Mouse (Mus musculus) midbrain, embryonic 13.5 days (tissue): Measurements from ENCODE around the gene Hmcn2. TPM values are rescaled to one million over a fixed set of nuclear protein-coding genes. Genes with fewer than 3 reads are reported as not detected.

ENCODE experiments used
- ATAC-seq: fragments of 200-750 bp; cut with Nextera tagmentation; 2 replicates; pipeline ENCODE4 v1.8.0; 2017; ENCODE audit warnings: mild to moderate bottlenecking, moderate TSS enrichment, moderate library complexity
- H3K27ac ChIP-seq: fragments of 300-500 bp; sonication (generic); 2 replicates; pipeline ENCODE4 v1.5.1; 2015; ENCODE audit warnings: inconsistent platforms, mild to moderate bottlenecking, moderate library complexity
- H3K27me3 ChIP-seq: fragments of 300-500 bp; sonication (generic); 2 replicates; pipeline ENCODE4 v1.6.1; 2015; ENCODE audit warnings: mild to moderate bottlenecking, inconsistent platforms
- H3K36me3 ChIP-seq: fragments of 300-500 bp; sonication (generic); 2 replicates; pipeline ENCODE4 v1.6.1; 2015; ENCODE audit warnings: mild to moderate bottlenecking, inconsistent platforms
- H3K4me1 ChIP-seq: fragments of 300-500 bp; sonication (generic); replicated peaks from 2 replicates; pipeline ENCODE4 v1.6.1; 2015; ENCODE audit warnings: inconsistent platforms
- H3K4me2 ChIP-seq: fragments of 300-500 bp; sonication (generic); replicated peaks from 2 replicates; pipeline ENCODE4 v1.6.1; 2015; ENCODE audit warnings: moderate library complexity, mild to moderate bottlenecking, inconsistent platforms
- H3K4me3 ChIP-seq: fragments of 300-500 bp; sonication (generic); replicated peaks from 2 replicates; pipeline ENCODE4 v1.5.1; 2015; ENCODE audit warnings: mild to moderate bottlenecking, inconsistent platforms
- H3K9ac ChIP-seq: fragments of 300-500 bp; sonication (generic); replicated peaks from 2 replicates; pipeline ENCODE4 v1.6.1; 2015; ENCODE audit warnings: mild to moderate bottlenecking, inconsistent platforms
- H3K9me3 ChIP-seq: fragments of 300-500 bp; sonication (generic); 2 replicates; pipeline ENCODE4 v1.6.1; 2016; ENCODE audit warnings: mild to moderate bottlenecking, inconsistent platforms
- WGBS: fragments of 180-500 bp; shearing (Covaris S2); methylation state at CpG from one replicate; pipeline ENCODE4 v1.1.7; 2015; 5-methylcytosine and 5-hydroxymethylcytosine counted together
- polyA plus RNA-seq: library from polyadenylated mRNA; unstranded; fragments of >200 nt; fragmentation: Nextera tagmentation; extraction: Ambion mirVana; gene quantifications from 2 replicates; pipeline ENCODE4 v1.2.1, GENCODE M21; 2015

The Hmcn2 gene
- polyA plus RNA-seq, 1 experiment from 2014 or later = 0.15 TPM

DNA sequence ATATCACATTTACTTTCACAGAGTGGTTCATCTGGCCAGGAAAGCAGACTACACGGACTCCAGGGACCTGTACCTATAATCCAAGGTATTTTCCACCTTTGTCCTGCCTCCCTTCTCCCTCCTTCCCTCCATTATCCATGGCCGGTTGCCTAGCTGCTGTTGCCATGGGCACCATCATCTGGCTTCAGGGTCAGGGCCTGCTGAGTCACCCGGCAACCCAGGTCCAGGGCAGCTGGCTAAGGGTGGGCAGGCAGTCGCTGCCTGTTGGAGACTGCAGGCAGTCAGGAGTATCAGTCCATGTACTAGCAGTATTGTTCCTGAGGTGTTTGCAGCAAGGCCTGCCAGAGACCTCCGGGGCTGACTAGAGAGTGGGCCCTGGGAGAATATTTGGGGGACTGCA, 160.5 kb downstream of the Hmcn2 start:
- Histone ChIP-seq H3K27ac (no peak overlapping the region), H3K9me3 (no peaks in the 10 kb centered on the region), H3K4me3 (no peak overlapping the region), H3K4me2 (no peak overlapping the region), H3K4me1 (peaks cover 22% of the 10 kb centered on the region), H3K27me3 (peaks cover 50% of the 10 kb centered on the region), H3K36me3 (no peaks in the 10 kb centered on the region), H3K9ac (no peak overlapping the region)
- WGBS = 37% methylated on average over 5 of the region's 5 CpGs
- ATAC-seq = 0 out of 2 replicates have a peak, but pooled peaks have one; percentile 15

DNA sequence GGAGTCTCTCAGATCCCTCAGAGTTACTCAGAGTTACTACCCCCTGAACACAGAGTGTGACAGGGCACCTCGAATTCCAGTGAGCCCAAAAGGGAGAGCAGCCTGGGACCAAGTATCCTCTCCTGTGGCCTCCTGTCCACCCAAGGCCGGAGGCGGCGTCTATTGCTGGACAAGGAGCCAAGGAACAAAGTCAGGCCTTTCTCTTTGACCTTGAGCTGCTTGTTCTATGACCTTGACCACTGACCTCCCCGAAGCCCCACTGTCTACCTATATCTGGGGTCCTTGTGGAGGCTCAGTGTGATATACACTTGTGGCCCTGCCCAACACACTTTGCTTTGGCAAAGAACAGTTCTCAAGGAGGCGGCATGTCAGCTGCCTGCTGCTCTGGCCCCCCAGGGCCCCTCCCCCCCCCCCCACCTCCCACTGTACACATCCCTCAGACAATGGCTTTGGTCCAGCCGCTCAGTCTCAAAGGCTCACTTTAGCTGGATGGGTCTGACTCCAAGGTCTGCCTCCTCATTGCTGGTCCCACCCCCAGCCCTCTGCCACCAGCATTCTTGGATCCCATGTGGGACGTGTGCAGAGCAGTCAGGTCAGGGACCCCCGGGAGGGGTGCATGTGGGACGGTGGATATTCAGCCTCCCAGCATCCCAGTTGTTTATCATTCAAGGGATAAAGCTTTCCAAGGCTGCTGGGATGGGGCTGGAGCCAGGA, 162.0 kb downstream of the Hmcn2 start:
- no peak overlapping the region for H3K27ac ChIP-seq
- H3K9me3 ChIP-seq = no peaks in the 10 kb centered on the region
- WGBS = 69% methylated on average over 10 of the region's 10 CpGs
- no peak overlapping the region for H3K4me3 ChIP-seq
- H3K4me1 ChIP-seq = peaks cover 11% of the 10 kb centered on the region
- H3K27me3 ChIP-seq = peaks cover 49% of the 10 kb centered on the region
- no peak overlapping the region for H3K9ac ChIP-seq
- 0 out of 2 replicates have a peak, but pooled peaks have one; percentile 36 for ATAC-seq
- H3K4me2 ChIP-seq = no peak overlapping the region
- no peaks in the 10 kb centered on the region for H3K36me3 ChIP-seq

DNA sequence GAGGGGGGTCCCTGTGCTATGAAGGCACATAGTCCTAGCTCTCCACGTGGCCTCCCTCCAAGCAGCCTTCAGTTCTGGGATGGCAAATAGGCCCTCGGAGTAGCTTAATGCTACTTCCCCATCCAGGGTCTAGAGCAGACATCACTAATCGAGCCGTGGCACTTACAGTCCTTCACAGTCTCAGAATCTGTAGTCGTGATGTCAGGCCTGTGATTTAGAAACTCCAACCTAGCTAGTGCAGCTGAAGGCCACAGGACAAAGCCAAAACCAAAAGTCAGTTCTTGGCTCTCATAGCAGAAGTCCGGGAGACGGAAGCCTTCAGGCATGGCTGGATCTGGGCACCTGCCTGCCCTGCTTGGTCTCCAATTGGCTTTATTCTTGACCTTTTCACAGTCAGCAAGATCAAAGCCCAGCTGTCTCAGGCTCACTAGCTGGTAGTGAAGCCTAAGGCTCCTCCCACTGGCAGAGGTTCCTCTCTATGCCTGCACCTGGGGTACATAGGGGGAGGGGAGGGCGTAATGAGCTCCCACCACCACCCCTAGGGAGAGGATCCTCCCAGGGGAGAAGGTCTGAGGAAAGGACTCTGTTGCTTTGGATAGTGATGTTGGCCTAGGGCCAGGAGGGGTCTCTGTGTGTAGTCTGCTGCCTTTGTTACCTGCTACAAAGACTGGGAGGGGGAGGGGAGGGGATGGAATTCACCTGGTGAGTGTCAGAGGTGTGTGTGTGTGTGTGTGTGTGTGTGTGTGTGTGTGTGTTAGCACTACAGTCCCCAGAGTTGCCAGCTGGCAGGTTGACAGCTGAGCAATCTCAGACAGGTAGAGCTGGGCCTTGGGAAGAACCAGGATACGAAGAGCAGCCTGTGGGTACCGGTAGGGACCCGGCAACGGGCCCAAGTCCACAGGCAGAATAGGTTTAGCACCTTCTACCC, 163.3 kb downstream of the Hmcn2 start:
- no peak for ATAC-seq
- Histone ChIP-seq H3K4me3 (no peak overlapping the region), H3K27ac (no peak overlapping the region), H3K9me3 (no peaks in the 10 kb centered on the region), H3K9ac (no peak overlapping the region), H3K36me3 (no peaks in the 10 kb centered on the region), H3K4me1 (peaks cover 11% of the 10 kb centered on the region), H3K27me3 (peaks cover 49% of the 10 kb centered on the region), H3K4me2 (no peak overlapping the region)
- WGBS = 79% methylated on average over 12 of the region's 12 CpGs

DNA sequence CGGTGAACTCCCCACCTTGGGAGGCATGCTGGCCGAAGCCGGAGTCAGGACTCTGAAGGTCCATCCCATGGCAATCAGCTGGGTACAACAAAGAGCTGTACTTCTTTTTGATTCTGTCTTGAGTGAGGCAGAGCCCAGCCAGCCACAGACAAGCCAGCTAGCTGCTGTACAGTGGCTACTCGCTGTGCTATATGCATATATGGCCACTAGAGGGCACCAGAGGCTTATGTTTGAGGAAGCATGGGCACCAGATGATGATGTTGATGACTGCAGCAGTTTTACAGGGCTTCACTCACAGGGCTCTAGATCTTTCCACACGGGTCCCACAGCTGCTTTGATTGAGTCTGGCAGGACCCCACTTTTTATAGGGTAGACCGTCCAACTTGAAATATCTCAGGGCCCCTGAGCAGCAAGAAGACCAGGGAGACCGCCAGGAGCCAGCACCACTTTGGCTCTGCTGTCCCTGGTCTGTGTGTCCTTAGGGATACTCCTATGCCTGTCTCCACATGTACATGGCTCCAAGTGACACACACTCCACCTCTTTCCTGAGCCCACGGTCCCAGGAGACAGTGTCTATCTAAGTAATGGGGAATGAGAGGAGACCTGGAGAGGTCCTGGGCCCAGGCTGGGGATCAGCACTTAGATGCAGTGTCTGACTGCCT, 168.8 kb downstream of the Hmcn2 start:
- H3K4me3 ChIP-seq = no peak overlapping the region
- H3K9me3 ChIP-seq = no peaks in the 10 kb centered on the region
- peaks cover 94% of the 10 kb centered on the region for H3K27me3 ChIP-seq
- H3K9ac ChIP-seq = no peak overlapping the region
- H3K36me3 ChIP-seq = no peaks in the 10 kb centered on the region
- peaks cover 11% of the 10 kb centered on the region for H3K4me1 ChIP-seq
- H3K4me2 ChIP-seq = no peak overlapping the region
- WGBS = 31% methylated on average over 8 of the region's 8 CpGs
- H3K27ac ChIP-seq = no peak overlapping the region
- peak; percentile 89 for ATAC-seq

DNA sequence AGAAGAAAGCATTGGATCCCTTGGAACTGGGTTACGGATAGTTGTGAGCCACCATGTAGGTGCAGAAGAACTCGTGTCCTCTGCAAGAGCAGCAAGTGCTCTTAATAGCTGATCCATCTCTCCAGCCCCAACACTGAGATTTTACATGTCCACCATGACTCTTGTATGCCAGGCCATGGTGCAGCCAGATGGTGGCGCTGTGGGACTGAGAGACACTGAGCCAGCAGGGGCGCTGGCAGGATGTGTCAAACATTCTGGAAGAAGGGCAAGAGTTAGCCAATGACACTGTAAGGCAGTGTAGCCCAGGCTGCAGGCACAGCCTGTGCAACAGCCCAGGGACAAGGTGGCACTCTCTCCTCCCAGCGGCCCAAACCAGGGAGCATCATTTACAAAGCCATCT, 170.0 kb downstream of the Hmcn2 start:
- no peak overlapping the region for H3K4me3 ChIP-seq
- no peaks in the 10 kb centered on the region for H3K36me3 ChIP-seq
- peaks cover 97% of the 10 kb centered on the region for H3K27me3 ChIP-seq
- 29% methylated on average over 5 of the region's 5 CpGs for WGBS
- H3K4me2 ChIP-seq = no peak overlapping the region
- H3K4me1 ChIP-seq = peaks cover 18% of the 10 kb centered on the region
- H3K9me3 ChIP-seq = no peaks in the 10 kb centered on the region
- H3K9ac ChIP-seq = no peak overlapping the region
- ATAC-seq = peak; percentile 29; the same call in 1 of the 2 replicates
- no peak overlapping the region for H3K27ac ChIP-seq

DNA sequence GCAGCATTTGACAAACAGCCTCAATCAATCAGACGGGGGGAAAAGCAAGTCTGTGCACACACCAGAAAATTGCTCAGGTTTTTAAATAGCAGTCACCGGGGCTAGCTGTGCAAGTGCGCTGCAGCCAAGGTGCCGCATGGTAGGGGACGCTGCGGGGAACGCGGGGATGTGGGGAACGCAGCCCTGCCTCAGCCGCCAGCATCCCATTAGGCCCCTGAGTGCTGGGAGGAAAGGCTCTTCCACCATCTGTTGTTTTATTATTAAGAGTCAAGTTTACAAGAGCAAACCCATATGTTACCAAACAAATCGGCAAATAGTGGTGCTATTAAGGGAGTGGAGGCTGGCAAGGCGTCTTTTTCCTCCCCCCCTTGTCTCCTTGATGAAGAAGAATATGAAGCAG, 175.0 kb downstream of the Hmcn2 start:
- Histone ChIP-seq H3K4me2 (no peak overlapping the region), H3K27me3 (peaks cover 100% of the 10 kb centered on the region), H3K9me3 (no peaks in the 10 kb centered on the region), H3K9ac (no peak overlapping the region), H3K4me1 (peaks cover 36% of the 10 kb centered on the region), H3K4me3 (no peak overlapping the region), H3K36me3 (no peaks in the 10 kb centered on the region), H3K27ac (no peak overlapping the region)
- WGBS = 32% methylated on average over 12 of the region's 12 CpGs
- ATAC-seq = no peak

DNA sequence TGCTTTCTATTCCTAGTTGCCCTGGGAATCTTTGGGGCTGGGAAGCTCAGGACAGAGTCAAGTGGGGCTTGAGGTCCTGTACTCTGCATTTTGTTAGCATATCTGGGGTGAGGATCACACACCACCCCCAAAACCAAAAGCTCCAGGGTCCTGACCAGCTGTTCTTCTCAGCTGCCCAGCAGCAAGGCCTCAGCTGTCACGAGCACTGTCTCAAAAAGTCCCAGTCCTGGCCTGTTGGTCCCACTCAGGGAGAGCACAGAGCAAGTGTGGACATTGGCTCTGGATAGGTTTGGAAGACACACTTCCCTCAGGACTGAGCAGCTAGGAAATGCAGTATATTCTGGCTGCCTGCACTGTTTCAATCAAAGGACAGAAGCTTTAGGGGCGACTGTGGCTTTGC, 176.3 kb downstream of the Hmcn2 start:
- peaks cover 43% of the 10 kb centered on the region for H3K4me1 ChIP-seq
- WGBS = 85% methylated on average over 2 of the region's 2 CpGs
- no peak overlapping the region for H3K27ac ChIP-seq
- no peak overlapping the region for H3K9ac ChIP-seq
- peaks cover 98% of the 10 kb centered on the region for H3K27me3 ChIP-seq
- no peaks in the 10 kb centered on the region for H3K9me3 ChIP-seq
- H3K36me3 ChIP-seq = no peaks in the 10 kb centered on the region
- H3K4me3 ChIP-seq = no peak overlapping the region
- no peak for ATAC-seq
- no peak overlapping the region for H3K4me2 ChIP-seq

DNA sequence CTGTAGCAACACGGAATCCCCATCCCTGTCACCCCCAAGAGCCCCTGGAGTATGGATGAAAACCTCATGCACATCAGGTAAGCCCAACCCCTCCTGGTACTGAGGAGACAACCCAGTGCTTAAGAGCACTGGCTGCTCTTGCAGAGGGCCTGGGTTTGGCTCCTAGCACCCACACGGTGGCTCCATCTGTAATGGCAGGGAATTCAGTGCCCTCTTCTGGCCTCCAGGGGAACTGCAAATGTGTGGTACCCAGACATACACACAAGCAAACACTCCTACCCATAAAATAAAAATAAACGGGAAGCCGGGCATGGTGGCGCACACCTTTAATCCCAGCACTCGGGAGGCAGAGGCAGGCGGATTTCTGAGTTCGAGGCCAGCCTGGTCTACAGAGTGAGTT, 178.1 kb downstream of the Hmcn2 start:
- Histone ChIP-seq H3K4me2 (no peak overlapping the region), H3K4me3 (no peak overlapping the region), H3K9ac (no peak overlapping the region), H3K36me3 (no peaks in the 10 kb centered on the region), H3K9me3 (no peaks in the 10 kb centered on the region), H3K27ac (no peak overlapping the region), H3K27me3 (peaks cover 98% of the 10 kb centered on the region), H3K4me1 (peaks cover 59% of the 10 kb centered on the region)
- ATAC-seq = no peak
- 93% methylated on average over 8 of the region's 8 CpGs for WGBS

DNA sequence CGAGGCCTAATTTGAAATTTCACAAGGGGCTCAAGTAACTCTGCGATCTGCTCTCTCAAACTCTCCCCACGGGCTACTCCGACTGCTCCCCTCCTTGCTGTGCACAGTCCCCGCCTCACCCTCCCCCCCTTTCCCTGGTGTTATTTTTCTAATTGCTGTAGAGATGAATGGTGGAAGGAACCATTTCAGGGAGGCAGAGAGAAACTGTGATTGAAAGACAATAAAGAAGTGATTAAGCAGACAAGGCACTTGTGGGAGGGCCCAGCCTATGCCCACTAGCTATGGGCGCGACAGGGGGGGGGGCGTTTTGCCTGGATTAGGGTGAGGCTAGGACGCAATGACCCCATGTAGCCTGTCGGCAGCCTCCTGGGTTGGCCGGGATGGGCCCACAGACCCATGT, 179.0 kb downstream of the Hmcn2 start:
- H3K9ac ChIP-seq = no peak overlapping the region
- no peak overlapping the region for H3K4me3 ChIP-seq
- 34% methylated on average over 11 of the region's 11 CpGs for WGBS
- H3K4me1 ChIP-seq = peaks cover 65% of the 10 kb centered on the region
- H3K36me3 ChIP-seq = no peaks in the 10 kb centered on the region
- no peak for ATAC-seq
- peaks cover 98% of the 10 kb centered on the region for H3K27me3 ChIP-seq
- no peak overlapping the region for H3K4me2 ChIP-seq
- H3K9me3 ChIP-seq = no peaks in the 10 kb centered on the region
- H3K27ac ChIP-seq = no peak overlapping the region

DNA sequence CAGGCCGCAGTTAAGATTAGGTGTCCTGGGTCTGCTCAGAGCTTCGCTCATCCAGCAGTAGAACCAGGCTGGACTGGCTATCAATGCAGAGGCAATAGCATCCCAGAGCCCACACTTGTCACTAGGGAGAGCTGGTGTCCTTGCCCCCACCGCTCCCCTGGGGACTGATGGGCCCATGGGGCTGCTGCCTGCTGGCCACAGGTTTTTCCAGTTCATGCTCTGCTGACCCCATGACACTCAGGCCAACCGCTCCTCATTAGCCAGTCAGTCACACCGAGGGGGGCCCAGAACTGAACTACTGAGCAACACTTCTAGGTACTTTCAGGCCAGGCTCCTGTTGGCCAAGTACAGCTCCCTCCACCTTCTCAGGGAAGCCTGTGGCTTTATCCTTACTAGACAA, 180.1 kb downstream of the Hmcn2 start:
- Histone ChIP-seq H3K27ac (0 out of 2 replicates have a peak overlapping the region, but pooled peaks have one; percentile 6), H3K9me3 (no peaks in the 10 kb centered on the region), H3K4me3 (no peak overlapping the region), H3K9ac (no peak overlapping the region), H3K4me1 (peaks cover 67% of the 10 kb centered on the region), H3K27me3 (peaks cover 98% of the 10 kb centered on the region), H3K36me3 (no peaks in the 10 kb centered on the region), H3K4me2 (no peak overlapping the region)
- 50% methylated on average over 5 of the region's 5 CpGs for WGBS
- no peak for ATAC-seq

DNA sequence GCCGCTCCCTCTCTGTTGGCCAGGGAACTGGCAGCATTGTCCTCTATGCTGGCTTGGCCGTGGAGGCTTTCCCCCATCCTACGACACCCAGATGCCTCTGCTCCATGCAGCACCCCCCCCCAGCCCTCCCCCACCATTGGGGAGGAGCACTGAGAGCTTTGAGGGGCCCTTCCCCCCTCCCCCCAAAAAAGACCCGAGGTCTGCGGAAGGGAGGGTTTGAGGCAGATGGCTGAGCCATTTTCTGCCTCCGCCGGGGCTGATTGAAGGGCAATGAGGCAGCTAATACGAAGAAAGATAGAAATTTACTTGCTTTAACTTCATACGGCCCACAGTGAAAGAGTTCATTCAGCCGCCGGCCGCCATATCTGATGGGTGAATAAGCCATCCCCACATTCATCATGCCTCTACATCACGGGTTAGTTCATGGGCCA, 180.8 kb downstream of the Hmcn2 start:
- H3K4me1 ChIP-seq = peaks cover 73% of the 10 kb centered on the region
- 0 out of 2 replicates have a peak overlapping the region, but pooled peaks have one; percentile 6 for H3K4me2 ChIP-seq
- no peak overlapping the region for H3K9ac ChIP-seq

DNA sequence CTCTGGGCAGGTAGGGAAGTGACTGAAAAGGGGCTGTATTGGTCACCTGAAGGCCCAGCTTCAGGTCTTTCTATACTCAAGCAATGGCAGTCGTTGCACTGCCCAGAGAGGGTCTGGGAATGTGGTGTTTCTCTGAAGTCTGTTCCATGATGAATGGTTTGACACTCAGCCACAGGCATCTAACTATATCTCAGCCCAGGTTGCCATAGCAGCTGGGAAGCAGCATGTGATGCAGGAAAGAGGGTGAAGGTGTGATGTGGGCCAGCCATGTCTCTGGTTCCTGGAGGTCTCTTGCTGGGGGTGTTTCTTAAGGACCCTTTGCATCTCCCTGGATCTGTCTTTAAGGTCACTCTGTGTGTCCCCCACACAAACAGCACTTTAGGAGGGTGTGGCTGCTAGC, 181.9 kb downstream of the Hmcn2 start:
- Histone ChIP-seq H3K36me3 (no peaks in the 10 kb centered on the region), H3K9me3 (no peaks in the 10 kb centered on the region), H3K9ac (no peak overlapping the region), H3K4me1 (peaks cover 84% of the 10 kb centered on the region), H3K4me2 (no peak overlapping the region), H3K27ac (no peak overlapping the region), H3K27me3 (peaks cover 84% of the 10 kb centered on the region), H3K4me3 (no peak overlapping the region)
- 57% methylated on average over 1 of the region's 1 CpGs for WGBS
- no peak for ATAC-seq

More for the DNA sequence above, 180.8 kb downstream of the Hmcn2 start:
- ATAC-seq = no peak
- Histone ChIP-seq H3K4me3 (no peak overlapping the region), H3K36me3 (no peaks in the 10 kb centered on the region), H3K9me3 (no peaks in the 10 kb centered on the region), H3K27ac (no peak overlapping the region), H3K27me3 (peaks cover 91% of the 10 kb centered on the region)
- WGBS = 24% methylated on average over 13 of the region's 13 CpGs
